Mouse (Mus musculus) megakaryocyte progenitor cell, adult 5-6 weeks (primary cell): Measurements from ENCODE around the gene Rtn3. TPM values are rescaled to one million over a fixed set of nuclear protein-coding genes. Genes with fewer than 3 reads are reported as not detected.

Experiments used
- ATAC-seq: replicated peaks from 2 replicates; pipeline ENCODE4 v1.8.0; 2016; ENCODE audit warnings: mild to moderate bottlenecking, moderate TSS enrichment, inconsistent platforms; ENCODE audit not compliant: poor library complexity
- total RNA-seq, 2 experiments: library from RNA; stranded (forward) in 1 of 2; stranded (reverse) in 1 of 2; fragments of 157-497, 149-512 nt in 1 of 2; fragments of 200-1000 nt in 1 of 2; gene quantifications; 2 replicates each; pipeline versions ENCODE4 v1.2.3 to v1.2.4; 2015 to 2017

Gene Rtn3
- total RNA-seq, 2 experiments from 2014 or later: 85.5 to 281 TPM

DNA sequence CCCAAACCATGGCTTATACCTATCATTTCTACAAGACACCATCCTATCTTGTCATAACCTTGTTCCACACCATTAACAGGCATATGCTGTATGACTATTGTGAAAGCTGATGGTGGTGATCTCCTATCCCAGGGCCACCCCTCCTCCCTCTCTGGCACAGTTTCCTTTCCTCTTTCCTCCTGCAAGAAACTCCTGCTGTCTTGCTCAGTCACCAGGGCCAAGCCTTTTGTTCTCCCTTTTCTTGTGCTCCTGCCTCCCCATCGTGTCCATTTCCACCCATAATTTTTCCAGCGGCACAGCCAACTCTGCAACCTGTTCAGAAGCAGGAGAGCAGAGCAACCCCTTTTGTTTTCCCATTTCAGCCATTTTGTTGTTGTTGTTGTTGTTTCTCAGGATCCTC is 97.0 kb downstream of the Rtn3 start:
- no peak for ATAC-seq

DNA sequence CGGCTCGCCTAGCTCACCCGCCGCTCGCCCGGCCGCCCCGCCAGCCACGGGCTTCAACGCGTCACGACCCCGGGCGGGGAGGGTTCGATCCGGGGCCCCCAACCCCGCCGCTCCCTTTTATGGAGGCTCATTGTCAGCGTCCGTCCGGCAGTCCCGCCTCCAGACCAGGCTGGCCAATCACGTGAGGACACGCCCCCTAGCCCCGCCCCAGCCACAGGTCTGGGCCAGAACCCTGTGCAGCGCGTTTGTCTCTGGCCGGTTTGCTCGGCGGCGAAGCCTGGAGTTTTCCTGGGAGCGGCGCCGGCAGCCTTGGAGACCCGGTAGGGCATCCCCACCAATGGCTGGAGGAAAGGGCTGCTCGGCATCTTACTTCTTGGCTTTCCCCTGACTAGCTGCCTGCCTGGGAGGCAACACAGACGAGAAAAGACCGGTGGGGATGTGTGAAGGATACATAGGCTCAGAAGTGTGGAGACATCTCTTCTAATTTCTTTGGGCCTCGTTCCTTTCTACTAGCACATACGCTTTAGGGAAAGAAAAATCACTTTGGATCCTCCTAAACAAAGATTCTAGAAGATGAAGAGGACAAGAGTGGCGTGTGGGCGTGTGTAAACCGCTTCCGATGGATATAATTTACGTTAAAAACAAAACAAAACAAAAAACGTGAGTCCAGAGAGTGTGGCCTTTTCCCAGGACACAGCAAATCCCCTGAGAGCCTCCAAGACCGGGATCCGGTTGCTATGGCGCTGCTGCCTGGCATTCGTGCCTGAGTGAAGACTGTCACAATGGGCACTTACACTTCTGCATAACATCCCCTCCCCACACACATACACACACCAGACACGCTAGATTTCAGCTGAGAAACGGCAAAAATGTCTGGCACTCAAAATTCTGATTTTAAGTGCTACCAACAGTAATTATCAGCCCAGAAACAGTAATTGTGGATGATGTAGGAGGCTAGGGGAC is 99.9 kb downstream of the Rtn3 start, which contains the start of gene Spindoc:
Gene Spindoc, minus strand, starts transcription at position 92 of the 963 bp plus-strand sequence.
- peak; percentile 93 for ATAC-seq

DNA sequence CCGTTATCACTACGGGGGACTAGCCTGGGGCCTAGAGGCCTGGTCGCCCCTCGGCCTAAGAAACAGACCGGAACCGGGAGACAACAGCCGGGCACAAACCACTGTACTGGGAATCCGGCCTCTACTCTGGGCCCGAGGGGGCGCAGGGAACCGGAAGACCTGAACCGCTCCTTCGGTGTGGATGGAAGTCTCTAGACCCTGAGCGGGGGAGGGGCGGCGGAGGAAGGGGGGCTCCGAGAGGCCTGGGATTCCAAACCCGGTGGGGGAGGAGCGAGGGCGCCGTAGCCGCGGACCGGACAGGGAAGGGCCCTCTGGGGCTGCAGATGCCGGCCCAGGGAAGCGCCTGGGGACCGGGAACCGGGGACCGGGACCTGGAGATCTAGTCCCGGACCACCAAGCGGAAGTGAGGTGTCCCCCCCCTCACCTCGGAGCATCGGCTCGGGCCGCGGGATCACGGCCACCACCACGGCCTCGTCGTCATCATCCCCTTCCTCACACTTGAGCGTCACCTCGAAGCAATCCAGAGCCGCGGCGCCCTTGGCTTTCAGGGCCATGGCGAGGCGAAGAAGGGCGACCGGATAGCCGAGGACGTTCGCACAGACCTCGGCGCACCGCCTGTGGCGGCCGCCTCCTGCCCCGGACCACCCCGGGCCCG is 100.7 kb downstream of the Rtn3 start:
- peak; percentile 24; the same call in 1 of the 2 replicates for ATAC-seq

GRCm38 (mm10) chr19:7381906-7382247 is 101.2 kb downstream of the Rtn3 start:
- ATAC-seq: no peak

DNA sequence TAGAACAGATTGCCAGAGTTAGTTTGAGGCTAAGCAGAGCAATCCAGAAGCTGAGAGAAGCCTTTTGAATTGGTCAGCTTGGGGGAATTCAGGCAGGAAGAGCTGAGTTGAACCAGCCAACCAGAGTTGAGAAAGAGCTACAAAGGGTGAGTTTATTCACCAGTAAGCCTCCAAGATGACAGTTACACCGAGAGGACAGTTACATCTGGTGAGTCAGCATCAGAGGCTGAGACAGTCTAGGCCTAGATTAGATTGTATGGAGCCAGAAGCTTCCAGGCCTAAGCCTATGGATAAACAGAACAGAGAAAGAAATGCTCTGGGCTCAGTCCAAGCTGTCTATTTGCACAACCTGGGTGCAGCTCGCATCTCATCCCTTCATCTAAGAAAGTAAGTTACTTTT is 105.4 kb downstream of the Rtn3 start:
- ATAC-seq: 0 out of 2 replicates have a peak, but pooled peaks have one; percentile 23

Other genes with a start within 250 kb of the Rtn3 start
- 49.8 and 57.5 TPM in 2 replicates for gene Naa40, start 242.1 kb downstream of the Rtn3 start, total RNA-seq (2015)
- 47.1 and 51.8 TPM in 2 replicates for gene Naa40, start 242.1 kb downstream of the Rtn3 start, total RNA-seq (2017)
- 0.99 and 1.2 TPM in 2 replicates for gene Rcor2, start 216.0 kb downstream of the Rtn3 start, total RNA-seq (2015)
- gene Rcor2, start 216.0 kb downstream of the Rtn3 start, total RNA-seq (2017): 1.2 and 2.7 TPM in 2 replicates
- 63.8 and 70.0 TPM in 2 replicates for gene Mark2, start 141.4 kb downstream of the Rtn3 start, total RNA-seq (2015)
- gene Mark2, start 141.4 kb downstream of the Rtn3 start, total RNA-seq (2017): 23.3 and 24.8 TPM in 2 replicates
- 7.6 and 8.1 TPM in 2 replicates for gene Spindoc, start 100.3 kb downstream of the Rtn3 start, total RNA-seq (2015)
- 2.6 and 3.6 TPM in 2 replicates for gene Spindoc, start 100.3 kb downstream of the Rtn3 start, total RNA-seq (2017)
- gene 2700081O15Rik, start 65.7 kb downstream of the Rtn3 start, total RNA-seq (2015): 1.5 and 2.3 TPM in 2 replicates
- gene 2700081O15Rik, start 65.7 kb downstream of the Rtn3 start, total RNA-seq (2017): 1.4 and 3.2 TPM in 2 replicates
- 45.3 and 45.7 TPM in 2 replicates for gene Atl3, start 10.8 kb upstream of the Rtn3 start, total RNA-seq (2015)
- gene Atl3, start 10.8 kb upstream of the Rtn3 start, total RNA-seq (2017): 51.2 and 59.5 TPM in 2 replicates
- gene Pla2g16, start 74.2 kb upstream of the Rtn3 start, total RNA-seq (2015): 6.8 and 11.1 TPM in 2 replicates
- 8.1 and 12.6 TPM in 2 replicates for gene Pla2g16, start 74.2 kb upstream of the Rtn3 start, total RNA-seq (2017)
- gene Lgals12, start 123.9 kb upstream of the Rtn3 start, total RNA-seq (2015): not detected in 2 replicates
- gene Lgals12, start 123.9 kb upstream of the Rtn3 start, total RNA-seq (2017): not detected in 2 replicates
- gene Hrasls5, start 129.3 kb upstream of the Rtn3 start, total RNA-seq (2015): not detected in 2 replicates
- gene Hrasls5, start 129.3 kb upstream of the Rtn3 start, total RNA-seq (2017): not detected in 2 replicates
- gene Slc22a19, start 228.0 kb upstream of the Rtn3 start, total RNA-seq (2015): not detected in 2 replicates
- not detected in 2 replicates for gene Slc22a19, start 228.0 kb upstream of the Rtn3 start, total RNA-seq (2017)